19 mouse cellular contexts compared by ENCODE assay signal in genomic region chrX:42336772-42337171, GRCm38 (mm10).
DNase-seq lines count a peak whose midpoint lies in the region; ATAC-seq lines count a peak whose summit lies in the region.
"Had no signal": no experiment of that assay in that cellular context is flagged by ENCODE, and none has a peak within 500 bp of the region (broad histone marks: within the 10 kb centered on the region; RNA-seq: fewer than 3 reads in every experiment).

No protein-coding gene starts in this region.

- ATAC-seq in CD4-positive, CD25-positive, alpha-beta regulatory T cell, adult 4 months, result peak; percentile 80
- ATAC-seq: forebrain, embryonic 13.5 days; forebrain, embryonic 16.5 days had no signal

- DNase-seq in CD4-positive helper T cell, adult 2 months (ENCODE audit: low read depth, low spot score), result peak; percentile 53
- DNase-seq in induced T-regulatory cell, adult 2 months (ENCODE audit: low read depth), result peak; percentile 23
- DNase-seq in T-cell, adult 2 months (ENCODE audit: low spot score), result no peak
- no peak for DNase-seq in kidney, postnatal 10 days
- no peak for DNase-seq in thymus, postnatal 25 days
- DNase-seq: adrenal gland, adult 2 months; adrenal gland, postnatal 10 days; adrenal gland, postnatal 25 days; B cell, adult 2 months; cerebellum, adult 11 months; cerebellum, adult 18-20 months; cerebellum, adult 8-10 months; cerebellum, adult 9-11 months; cerebellum, postnatal 14 days; cerebellum, postnatal 36 days; embryo, embryonic 11 days had no signal

Comparison
In these comparisons a context has a peak if more than half of its experiments do, and no peak if none do; other contexts are left out.
1. DNase-seq: peak in CD4-positive helper T cell, adult 2 months (single experiment) and induced T-regulatory cell, adult 2 months (single experiment); none in T-cell, adult 2 months (single experiment), kidney, postnatal 10 days (single experiment) and thymus, postnatal 25 days (single experiment).